Mouse (Mus musculus) intestine, postnatal 0 days (tissue): ENCODE measurements around the gene Rps28. TPM values are rescaled to one million over a fixed set of nuclear protein-coding genes. Genes with fewer than 3 reads are reported as not detected.
A peak's percentile ranks its signal among the peaks of the same experiment; 100 is the strongest.
"Not testable (repeated sequence)": the region's sequence is repeated elsewhere in the genome, so short reads cannot be mapped to it uniquely, and the experiment has no call there.

Experiments
- ATAC-seq: fragments of 200-750 bp; cut with Nextera tagmentation; 2 replicates; pipeline ENCODE4 v1.8.0; 2017; ENCODE audit warnings: mild to moderate bottlenecking, moderate TSS enrichment, moderate library complexity
- H3K27ac ChIP-seq: fragments of 300-500 bp; sonication (generic); 2 replicates; pipeline ENCODE4 v1.5.1; 2014; ENCODE audit warnings: mild to moderate bottlenecking, low read depth, low read length, moderate library complexity
- H3K27me3 ChIP-seq: fragments of 300-500 bp; sonication (generic); replicated peaks from 2 replicates; pipeline ENCODE4 v1.6.1; 2014; ENCODE audit warnings: low read length, mixed read lengths; ENCODE audit not compliant: control insufficient read depth, insufficient read depth
- H3K36me3 ChIP-seq: fragments of 300-500 bp; sonication (generic); 2 replicates; pipeline ENCODE4 v1.6.1; 2014; ENCODE audit warnings: mild to moderate bottlenecking, moderate library complexity; ENCODE audit not compliant: control insufficient read depth, insufficient read depth
- H3K4me1 ChIP-seq: fragments of 300-500 bp; sonication (generic); replicated peaks from 2 replicates; pipeline ENCODE4 v1.6.1; 2014; ENCODE audit warnings: antibody characterized with exemption, low read length, mixed read lengths; ENCODE audit not compliant: control insufficient read depth, insufficient read depth
- H3K4me2 ChIP-seq: fragments of 300-500 bp; sonication (generic); replicated peaks from 2 replicates; pipeline ENCODE4 v1.6.1; 2014; ENCODE audit warnings: low read depth, mild to moderate bottlenecking, moderate library complexity
- H3K4me3 ChIP-seq: fragments of 300-500 bp; sonication (generic); 2 replicates; pipeline ENCODE4 v1.5.1; 2014; ENCODE audit warnings: low read depth, low read length
- H3K9ac ChIP-seq: fragments of 300-500 bp; sonication (generic); 2 replicates; pipeline ENCODE4 v1.6.1; 2014; ENCODE audit warnings: mild to moderate bottlenecking, low read depth, low read length
- H3K9me3 ChIP-seq: fragments of 300-500 bp; sonication (generic); 2 replicates; pipeline ENCODE4 v1.6.1; 2016; ENCODE audit warnings: mixed run types; ENCODE audit not compliant: control insufficient read depth
- CTCF ChIP-seq: sonication (generic); IDR thresholded peaks from 2 replicates; pipeline ENCODE4 v1.5.1; 2016; ENCODE audit warnings: low read depth, mild to moderate bottlenecking, control low read depth, antibody characterized with exemption, moderate library complexity
- WGBS: fragments of 180-500 bp; shearing (Covaris S2); extraction: QIAGEN DNeasy Blood & Tissue Kit; methylation state at CpG from one replicate; pipeline ENCODE4 v1.1.7; 2014; 5-methylcytosine and 5-hydroxymethylcytosine counted together
- polyA plus RNA-seq: library from polyadenylated mRNA; unstranded; fragments of >200 nt; fragmentation: Nextera tagmentation; extraction: Ambion mirVana; gene quantifications from 2 replicates; pipeline ENCODE4 v1.2.1, GENCODE M21; 2015

The Rps28 gene
- polyA plus RNA-seq, 1 experiment from 2014 or later: 831 TPM

DNA sequence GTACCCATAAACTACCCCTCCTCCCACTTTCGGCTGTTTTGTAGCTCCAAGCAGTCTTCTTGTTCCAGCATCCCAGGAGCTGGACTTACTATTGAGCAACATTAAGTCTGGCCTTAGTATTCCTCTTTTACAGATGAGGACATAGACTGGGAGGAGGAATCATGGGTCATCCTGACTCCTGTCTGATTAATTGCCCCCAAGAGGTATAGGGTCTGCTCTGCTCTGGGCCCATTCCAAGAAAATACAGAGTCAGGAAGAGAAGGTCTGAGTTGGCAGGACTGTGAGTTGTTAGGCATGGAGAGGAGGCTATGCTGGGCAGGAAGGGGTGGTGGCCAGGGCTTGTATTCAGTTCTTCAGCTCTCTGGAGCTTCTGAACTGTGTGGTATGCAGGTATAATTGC, 19.8 kb upstream of the Rps28 start:
- ATAC-seq: no peak
- H3K27ac ChIP-seq: no peak overlapping the region
- no peak for TF ChIP-seq CTCF
- WGBS: 76% methylated on average over 1 of the region's 1 CpGs
- no peaks in the 10 kb centered on the region for H3K9me3 ChIP-seq
- H3K4me3 ChIP-seq: no peak overlapping the region
- H3K4me2 ChIP-seq: no peak overlapping the region
- H3K27me3 ChIP-seq: no peaks in the 10 kb centered on the region
- no peak overlapping the region for H3K9ac ChIP-seq
- H3K4me1 ChIP-seq: no peaks in the 10 kb centered on the region; the same call in 1 of the 2 replicates
- peaks cover 10% of the 10 kb centered on the region; the same call in 1 of the 2 replicates for H3K36me3 ChIP-seq

DNA sequence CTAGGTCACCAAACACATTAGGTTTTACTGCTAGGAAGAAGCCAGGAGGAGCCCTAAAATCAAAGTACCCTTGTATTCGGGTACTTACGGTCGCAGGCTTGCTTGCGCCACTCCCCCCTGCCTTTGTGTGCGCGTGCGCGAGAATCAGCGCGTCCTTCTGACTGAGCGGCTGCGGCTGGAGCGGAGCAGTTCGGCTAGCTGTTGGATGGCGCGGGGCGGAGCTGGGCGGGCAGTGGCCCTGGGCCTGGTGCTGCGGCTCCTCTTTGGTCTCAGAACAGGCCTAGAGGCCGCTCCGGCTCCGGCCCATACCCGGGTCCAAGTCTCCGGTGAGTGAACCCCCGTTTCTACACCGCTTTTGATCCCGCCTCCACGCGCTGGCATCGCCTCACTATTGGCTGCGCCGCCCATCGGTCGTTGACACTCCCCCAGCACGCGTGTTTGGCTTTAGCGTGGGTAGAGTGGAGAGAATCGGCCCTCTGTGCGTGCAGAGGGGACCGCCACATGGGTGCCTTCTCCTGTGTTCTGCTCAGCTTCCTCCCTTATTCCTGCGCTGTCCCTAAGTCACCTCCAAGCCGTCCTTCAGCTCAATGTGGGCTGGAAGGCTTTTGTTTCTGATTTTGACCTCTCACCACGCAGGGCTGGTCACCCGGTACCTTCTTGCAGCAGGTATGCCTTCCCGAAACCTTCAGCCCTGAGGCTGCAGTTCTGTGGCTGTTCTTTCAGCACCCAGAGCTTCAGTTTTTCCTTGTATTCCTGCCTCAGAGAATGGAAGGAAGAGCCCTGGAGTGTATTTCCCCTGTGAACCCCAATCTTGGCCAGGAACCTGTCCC, 18.8 kb upstream of the Rps28 start, which contains the start of gene Cd320:
TSS of gene Cd320 (plus strand) at position 126 of the 830 bp plus-strand sequence.
- TF ChIP-seq CTCF: peak; percentile 36
- ATAC-seq: peak; percentile 89
- no peaks in the 10 kb centered on the region for H3K9me3 ChIP-seq
- peak within 1 kb of the TSS; percentile 68 for H3K4me3 ChIP-seq
- H3K9ac ChIP-seq: peak within 1 kb of the TSS; percentile 59
- H3K4me1 ChIP-seq: no peaks in the 10 kb centered on the region; the same call in 1 of the 2 replicates
- peak within 1 kb of the TSS; percentile 90 for H3K4me2 ChIP-seq
- H3K27ac ChIP-seq: no peak within 1 kb of the TSS
- peaks cover 12% of the 10 kb centered on the region; the same call in 1 of the 2 replicates for H3K36me3 ChIP-seq
- under 1% methylated on average over 45 of the region's 45 CpGs for WGBS
- H3K27me3 ChIP-seq: no peaks in the 10 kb centered on the region

DNA sequence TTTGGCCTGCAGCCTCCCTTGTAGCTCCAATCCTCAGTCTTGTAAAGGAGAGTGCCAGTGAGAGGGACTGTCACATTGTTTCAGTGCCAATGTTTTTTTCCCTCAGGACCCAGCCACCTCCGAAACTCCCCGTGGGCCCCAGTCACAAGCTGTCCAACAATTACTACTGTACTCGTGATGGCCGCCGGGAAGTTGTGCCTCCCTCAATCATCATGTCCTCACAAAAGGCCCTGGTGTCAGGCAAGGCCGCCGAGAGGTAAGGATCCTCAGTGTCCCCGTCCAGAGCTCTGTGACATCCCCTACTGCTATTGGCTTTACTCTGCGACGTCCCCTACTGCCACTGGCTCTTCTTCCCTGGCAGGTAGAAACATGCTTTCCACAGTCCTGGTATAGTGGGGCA, 5.2 kb upstream of the Rps28 start:
- H3K4me3 ChIP-seq: no peak overlapping the region
- ATAC-seq: no peak
- H3K4me1 ChIP-seq: 0 out of 2 replicates have a peak, but pooled peaks cover 8% of the 10 kb centered on the region
- H3K27ac ChIP-seq: no peak overlapping the region; the same call in 1 of the 2 replicates
- H3K9ac ChIP-seq: no peak overlapping the region
- H3K36me3 ChIP-seq: peaks cover 58% of the 10 kb centered on the region
- no peaks in the 10 kb centered on the region for H3K27me3 ChIP-seq
- WGBS: 89% methylated on average over 10 of the region's 10 CpGs
- no peak for TF ChIP-seq CTCF
- no peak overlapping the region for H3K4me2 ChIP-seq
- H3K9me3 ChIP-seq: no peaks in the 10 kb centered on the region

DNA sequence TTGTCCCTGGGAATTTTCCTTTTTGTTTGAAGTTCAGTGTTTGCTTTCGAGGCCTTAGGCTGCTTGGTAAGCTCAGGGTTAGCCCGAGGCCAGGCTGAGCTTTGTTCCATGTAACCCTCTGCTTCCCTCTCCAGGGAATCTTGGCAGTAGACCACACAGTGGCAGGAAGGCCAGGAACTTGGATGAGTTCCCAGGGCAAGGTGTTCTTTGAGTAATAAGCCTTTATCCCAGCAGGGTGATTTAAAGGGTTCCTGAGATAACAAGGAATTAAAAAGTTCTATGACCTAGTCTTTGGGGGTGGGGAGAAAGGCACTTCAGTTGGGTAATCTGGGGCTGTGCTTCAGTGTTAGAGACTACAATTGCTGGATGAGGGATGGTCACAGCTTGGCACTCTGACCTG, 4.5 kb upstream of the Rps28 start:
- Histone ChIP-seq H3K27me3 (no peaks in the 10 kb centered on the region), H3K4me3 (no peak overlapping the region), H3K36me3 (peaks cover 52% of the 10 kb centered on the region), H3K4me1 (0 out of 2 replicates have a peak, but pooled peaks cover 8% of the 10 kb centered on the region), H3K27ac (no peak overlapping the region), H3K9me3 (no peaks in the 10 kb centered on the region), H3K9ac (no peak overlapping the region), H3K4me2 (no peak overlapping the region)
- TF ChIP-seq CTCF: peak; percentile 16; the same call in 1 of the 2 replicates
- peak; percentile 62 for ATAC-seq
- 20% methylated on average over 2 of the region's 2 CpGs for WGBS

DNA sequence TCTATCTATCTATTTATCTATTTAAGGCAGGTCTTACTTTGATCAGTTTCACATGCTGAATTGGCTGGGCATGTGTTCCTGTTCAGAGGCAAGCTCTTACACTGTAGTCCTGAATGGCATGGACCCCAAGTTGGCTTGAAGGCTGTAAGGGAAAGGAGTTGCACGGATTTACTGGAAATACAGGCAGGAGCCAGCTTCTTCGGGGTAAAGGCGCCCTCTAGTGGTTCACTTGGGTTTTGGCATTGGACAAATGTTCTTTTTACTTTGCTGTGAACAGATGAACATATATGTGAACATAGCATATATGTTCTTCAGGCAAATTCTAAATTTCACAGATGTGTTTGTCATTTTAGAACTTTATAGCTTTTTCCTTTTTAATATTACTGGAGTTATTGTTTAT, 2.5 kb upstream of the Rps28 start:
- ATAC-seq: no peak
- Histone ChIP-seq H3K4me1 (0 out of 2 replicates have a peak, but pooled peaks cover 8% of the 10 kb centered on the region), H3K27me3 (no peaks in the 10 kb centered on the region), H3K27ac (no peak overlapping the region), H3K9me3 (no peaks in the 10 kb centered on the region), H3K9ac (no peak overlapping the region), H3K4me3 (no peak overlapping the region), H3K36me3 (peaks cover 50% of the 10 kb centered on the region), H3K4me2 (no peak overlapping the region)
- WGBS: 0% methylated on average over 3 of the region's 3 CpGs
- TF ChIP-seq CTCF: peak; percentile 94

DNA sequence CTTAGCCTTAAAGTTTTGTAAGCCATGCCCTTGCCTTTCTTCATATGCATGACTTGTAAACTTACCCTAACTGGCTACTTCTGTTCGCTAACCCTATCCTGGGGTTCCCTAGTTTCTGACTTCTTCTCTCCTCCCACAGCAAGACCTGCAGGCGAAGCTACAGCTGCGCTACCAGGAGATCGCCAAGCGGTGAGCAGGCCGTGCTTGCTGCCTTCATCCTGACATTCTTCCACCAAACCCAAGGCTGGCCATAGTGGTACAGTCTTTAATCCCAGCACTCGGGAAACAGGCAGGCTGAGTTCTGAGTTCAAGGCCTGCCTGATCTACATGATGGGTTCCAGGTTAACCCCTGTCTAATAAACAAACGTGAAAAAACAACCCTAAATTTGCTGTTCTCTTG, 1.1 kb upstream of the Rps28 start:
- ATAC-seq: no peak
- Histone ChIP-seq H3K27me3 (no peaks in the 10 kb centered on the region), H3K9ac (peak overlapping the region; percentile 86; the same call in 1 of the 2 replicates), H3K27ac (no peak overlapping the region), H3K4me2 (peak overlapping the region; percentile 74), H3K4me3 (0 out of 2 replicates have a peak overlapping the region, but pooled peaks have one; percentile 78), H3K36me3 (peaks cover 50% of the 10 kb centered on the region), H3K9me3 (no peaks in the 10 kb centered on the region), H3K4me1 (0 out of 2 replicates have a peak, but pooled peaks cover 8% of the 10 kb centered on the region)
- TF ChIP-seq CTCF: no peak
- WGBS: 73% methylated on average over 8 of the region's 8 CpGs

DNA sequence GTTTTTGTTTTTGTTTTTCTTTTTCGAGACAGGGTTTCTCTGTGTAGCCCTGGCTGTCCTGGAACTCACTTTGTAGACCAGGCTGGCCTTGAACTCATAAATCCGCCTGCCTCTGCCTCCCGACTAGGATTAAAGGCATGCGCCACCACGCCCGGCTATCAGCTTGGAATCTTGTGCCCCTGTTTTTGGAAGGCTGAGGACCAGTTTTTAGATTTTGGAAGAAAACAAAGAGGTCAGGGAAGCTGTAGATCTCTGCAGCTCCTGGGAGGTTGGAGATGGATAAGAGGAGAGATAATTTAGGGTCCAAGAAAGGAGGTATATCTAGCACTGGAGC, 602 bp upstream of the Rps28 start:
- H3K4me1 ChIP-seq, H3K9me3 ChIP-seq, ATAC-seq, H3K27me3 ChIP-seq: not testable (repeated sequence)
- WGBS: 3% methylated on average over 6 of the region's 6 CpGs
- peak overlapping the region; percentile 86 for H3K9ac ChIP-seq
- H3K27ac ChIP-seq: peak overlapping the region; percentile 87; the same call in 1 of the 2 replicates
- H3K4me3 ChIP-seq: peak overlapping the region; percentile 78
- peaks cover 50% of the 10 kb centered on the region for H3K36me3 ChIP-seq
- peak overlapping the region; percentile 74 for H3K4me2 ChIP-seq

DNA sequence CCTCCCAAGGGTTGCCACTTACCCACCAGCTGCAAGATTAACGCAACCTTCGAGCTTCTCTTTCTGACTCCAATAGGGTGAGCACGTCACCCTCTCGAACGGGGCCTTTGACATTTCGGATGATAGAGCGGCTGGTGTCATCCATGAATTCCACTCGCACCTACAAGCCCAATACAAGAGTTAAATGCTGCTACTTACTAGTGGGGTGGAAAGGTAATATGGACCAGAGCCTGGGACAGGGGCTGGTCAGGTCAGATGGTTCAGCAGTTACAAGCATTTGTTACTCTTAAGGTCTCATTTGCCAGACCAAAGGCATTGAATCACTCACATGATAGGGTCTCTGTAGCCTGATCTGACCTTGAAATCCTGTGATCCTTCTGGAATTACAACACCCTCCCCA, 1.2 kb downstream of the Rps28 start:
- Histone ChIP-seq H3K4me2 (peak overlapping the region; percentile 74), H3K36me3 (peaks cover 60% of the 10 kb centered on the region), H3K9ac (peak overlapping the region; percentile 86), H3K4me3 (peak overlapping the region; percentile 78)
- H3K4me1 ChIP-seq, ATAC-seq, H3K27me3 ChIP-seq, H3K27ac ChIP-seq, H3K9me3 ChIP-seq: not testable (repeated sequence)
- WGBS: 57% methylated on average over 8 of the region's 8 CpGs
